Mouse (Mus musculus) macrophage (primary cell): ENCODE results near the gene Rab4a. TPM values are rescaled to one million over a fixed set of nuclear protein-coding genes. Genes with fewer than 3 reads are reported as not detected.

Experiments
- H3K27ac ChIP-seq: fragments of 350-480 bp; formaldehyde crosslinking; 2 replicates; pipeline ENCODE4 v1.9.0; 2021
- H3K36me3 ChIP-seq: fragments of 350-480 bp; formaldehyde crosslinking; 2 replicates; pipeline ENCODE4 v1.9.0; 2021; ENCODE audit errors: inconsistent target
- H3K4me3 ChIP-seq: fragments of 350-480 bp; formaldehyde crosslinking; 2 replicates; pipeline ENCODE4 v1.9.0; 2021; ENCODE audit errors: inconsistent target
- H3K79me2 ChIP-seq: fragments of 350-480 bp; formaldehyde crosslinking; 2 replicates; pipeline ENCODE4 v1.9.0; 2021; ENCODE audit errors: inconsistent target
- WGBS: methylation state at CpG from one replicate; pipeline ENCODE4 v1.1.7; 2026; ENCODE audit warnings: inconsistent platforms; ENCODE audit not compliant: missing documents; 5-methylcytosine and 5-hydroxymethylcytosine counted together
- polyA plus RNA-seq: library from polyadenylated mRNA; stranded (reverse); fragments of 250-400 nt; gene quantifications from 3 replicates; pipeline ENCODE4 v1.2.4, GENCODE M21; 2018; ENCODE audit warnings: inconsistent platforms

Rab4a gene
- polyA plus RNA-seq, 1 experiment from 2014 or later, result 5.6 TPM

GRCm38 (mm10) chr8:123838496-123838895 is 32.7 kb downstream of the Rab4a start:
- WGBS, result 81% methylated on average over 9 of the region's 9 CpGs
- Histone ChIP-seq H3K79me2 (no peaks in the 10 kb centered on the region), H3K36me3 (no peaks in the 10 kb centered on the region), H3K4me3 (no peak overlapping the region), H3K27ac (no peak overlapping the region)

GRCm38 (mm10) chr8:123840578-123841345 is 35.0 kb downstream of the Rab4a start:
- no peak overlapping the region for H3K4me3 ChIP-seq
- no peak overlapping the region for H3K27ac ChIP-seq
- no peaks in the 10 kb centered on the region for H3K36me3 ChIP-seq
- 94% methylated on average over 15 of the region's 15 CpGs for WGBS
- H3K79me2 ChIP-seq, result 0 out of 2 replicates have a peak, but pooled peaks cover under 1% of the 10 kb centered on the region

- peaks cover 12% of the 10 kb centered on the region for H3K79me2 ChIP-seq
- WGBS, result 93% methylated on average over 12 of the region's 12 CpGs
- no peaks in the 10 kb centered on the region for H3K36me3 ChIP-seq
- H3K27ac ChIP-seq, result no peak overlapping the region
- no peak overlapping the region for H3K4me3 ChIP-seq
These were observed 36.3 kb downstream of the Rab4a start for GRCm38 (mm10) chr8:123842086-123842485.

DNA sequence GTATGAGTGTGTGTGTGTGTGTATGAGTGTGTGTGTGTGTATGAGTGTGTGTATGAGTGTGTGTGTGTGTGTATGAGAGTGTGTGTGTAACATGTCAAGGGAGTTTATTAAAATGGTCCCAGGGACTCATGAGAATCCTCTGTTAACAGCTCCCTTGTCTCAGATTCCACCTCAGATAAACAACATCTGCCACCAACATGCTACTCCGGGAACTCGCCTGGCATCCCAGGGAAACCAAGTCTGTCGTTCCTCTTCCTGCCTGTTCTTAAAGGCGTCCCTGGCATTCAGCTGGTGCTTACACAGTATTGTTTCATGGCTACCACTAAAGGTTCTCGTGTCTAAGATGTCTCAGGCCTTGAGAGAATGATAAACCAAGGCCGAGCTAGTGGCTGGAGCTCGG is 38.6 kb downstream of the Rab4a start:
- peaks cover 35% of the 10 kb centered on the region for H3K79me2 ChIP-seq
- H3K27ac ChIP-seq, result no peak overlapping the region
- H3K4me3 ChIP-seq, result no peak overlapping the region
- no peaks in the 10 kb centered on the region for H3K36me3 ChIP-seq
- WGBS, result 92% methylated on average over 7 of the region's 7 CpGs

DNA sequence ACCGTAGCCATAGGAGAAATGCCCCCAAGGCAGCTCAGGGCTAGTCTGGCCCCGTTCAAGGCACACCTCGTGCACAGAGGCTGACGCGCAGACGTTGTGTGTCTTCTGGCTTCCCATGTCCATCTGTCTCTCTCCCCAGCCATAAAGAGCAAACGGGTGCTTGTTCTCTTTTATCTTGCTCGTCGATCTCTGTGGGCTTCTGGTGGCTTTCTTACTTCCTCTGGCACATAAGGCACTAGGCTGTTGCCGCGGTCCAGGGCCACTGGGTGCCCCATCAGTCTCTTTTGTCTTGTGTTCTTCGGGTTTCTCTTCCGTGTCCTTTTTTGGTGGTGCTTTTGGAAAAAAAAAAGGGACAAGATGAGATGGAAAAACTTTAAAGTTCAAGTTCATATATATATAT is 39.3 kb downstream of the Rab4a start:
- H3K4me3 ChIP-seq, result no peak overlapping the region
- peaks cover 43% of the 10 kb centered on the region for H3K79me2 ChIP-seq
- 24% methylated on average over 13 of the region's 13 CpGs for WGBS
- H3K36me3 ChIP-seq, result no peaks in the 10 kb centered on the region
- no peak overlapping the region for H3K27ac ChIP-seq

GRCm38 (mm10) chr8:123845991-123846390 is 40.2 kb downstream of the Rab4a start:
- no peaks in the 10 kb centered on the region for H3K36me3 ChIP-seq
- no peak overlapping the region for H3K27ac ChIP-seq
- H3K79me2 ChIP-seq, result peaks cover 51% of the 10 kb centered on the region
- no peak overlapping the region for H3K4me3 ChIP-seq
- WGBS, result 91% methylated on average over 10 of the region's 10 CpGs

GRCm38 (mm10) chr8:123846509-123846908 is 40.7 kb downstream of the Rab4a start:
- Histone ChIP-seq H3K4me3 (no peak overlapping the region), H3K36me3 (no peaks in the 10 kb centered on the region), H3K79me2 (peaks cover 57% of the 10 kb centered on the region), H3K27ac (no peak overlapping the region)
- 98% methylated on average over 8 of the region's 12 CpGs for WGBS

- Histone ChIP-seq H3K27ac (no peak overlapping the region), H3K4me3 (no peak overlapping the region), H3K79me2 (peaks cover 67% of the 10 kb centered on the region), H3K36me3 (no peaks in the 10 kb centered on the region)
- WGBS, result 77% methylated on average over 3 of the region's 3 CpGs
These were observed 41.8 kb downstream of the Rab4a start for GRCm38 (mm10) chr8:123847546-123847945.

GRCm38 (mm10) chr8:123849352-123849751 is 43.6 kb downstream of the Rab4a start:
- Histone ChIP-seq H3K79me2 (peaks cover 84% of the 10 kb centered on the region), H3K4me3 (no peak overlapping the region), H3K27ac (no peak overlapping the region), H3K36me3 (no peaks in the 10 kb centered on the region)
- WGBS, result 95% methylated on average over 4 of the region's 4 CpGs

- no peaks in the 10 kb centered on the region for H3K36me3 ChIP-seq
- peaks cover 99% of the 10 kb centered on the region for H3K79me2 ChIP-seq
- H3K27ac ChIP-seq, result no peak overlapping the region
- no peak overlapping the region for H3K4me3 ChIP-seq
- WGBS, result 92% methylated on average over 5 of the region's 5 CpGs
These were observed 45.8 kb downstream of the Rab4a start for GRCm38 (mm10) chr8:123851590-123851989.

DNA sequence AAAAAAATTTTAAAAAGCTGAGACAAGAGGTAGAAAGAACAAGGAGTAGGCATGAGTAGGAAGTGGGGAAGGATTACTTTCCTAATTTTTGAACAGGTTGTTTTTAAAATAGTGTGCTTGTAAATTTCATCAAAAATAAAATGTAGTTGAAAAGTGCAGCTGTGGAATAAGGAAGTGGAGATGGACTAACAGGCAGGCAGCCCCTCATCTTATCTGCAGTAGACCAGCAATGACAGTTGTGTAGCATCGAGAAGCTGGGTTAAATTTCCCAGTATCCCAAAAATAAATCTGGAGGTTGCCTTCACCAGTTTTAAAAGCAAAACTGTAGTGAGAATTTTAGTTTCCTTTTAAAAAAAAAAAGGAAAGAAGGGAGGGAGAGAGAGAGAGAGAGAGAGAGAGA is 48.5 kb downstream of the Rab4a start:
- 73% methylated on average over 1 of the region's 1 CpGs for WGBS

DNA sequence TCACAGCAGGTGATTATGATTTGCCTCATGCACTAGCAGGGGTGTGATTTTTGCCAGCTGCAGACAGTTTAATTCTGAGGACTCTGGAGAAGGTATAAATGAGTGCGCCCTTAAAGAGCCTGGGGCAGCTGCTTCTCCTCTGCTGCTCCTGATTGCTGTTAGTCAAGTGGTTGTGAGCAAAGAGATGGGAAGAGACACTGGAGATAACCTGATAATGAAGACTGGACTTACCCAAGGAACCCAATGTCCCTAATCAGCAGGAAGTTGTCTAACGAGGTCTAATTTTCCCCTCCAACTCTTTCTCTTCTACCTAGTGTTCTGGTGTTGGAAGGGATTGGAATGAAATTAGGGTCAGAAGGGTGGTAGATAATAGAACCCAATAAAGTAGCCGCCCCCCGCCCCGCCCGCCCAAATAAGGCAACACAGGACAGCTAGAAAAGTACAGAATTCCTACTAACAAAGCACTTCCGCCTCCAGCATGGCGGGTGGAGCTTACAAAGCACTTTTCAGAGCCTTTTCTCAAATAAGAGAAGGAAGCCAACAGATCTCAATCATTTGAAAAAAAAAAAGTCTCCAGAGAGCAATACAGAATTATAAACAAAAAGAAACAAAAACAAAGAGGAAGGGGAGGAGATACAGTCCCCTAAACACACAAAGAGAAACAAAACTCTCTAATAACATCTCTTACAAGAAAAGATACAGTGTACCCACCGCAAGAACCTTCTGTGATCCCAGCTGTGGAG is 49.1 kb downstream of the Rab4a start:
- Histone ChIP-seq H3K4me3 (no peak overlapping the region), H3K27ac (no peak overlapping the region), H3K79me2 (peaks cover 89% of the 10 kb centered on the region), H3K36me3 (no peaks in the 10 kb centered on the region)
- 96% methylated on average over 9 of the region's 9 CpGs for WGBS

More for the DNA sequence above, 48.5 kb downstream of the Rab4a start:
- Histone ChIP-seq H3K36me3 (no peaks in the 10 kb centered on the region), H3K27ac (no peak overlapping the region), H3K79me2 (peaks cover 95% of the 10 kb centered on the region), H3K4me3 (no peak overlapping the region)

DNA sequence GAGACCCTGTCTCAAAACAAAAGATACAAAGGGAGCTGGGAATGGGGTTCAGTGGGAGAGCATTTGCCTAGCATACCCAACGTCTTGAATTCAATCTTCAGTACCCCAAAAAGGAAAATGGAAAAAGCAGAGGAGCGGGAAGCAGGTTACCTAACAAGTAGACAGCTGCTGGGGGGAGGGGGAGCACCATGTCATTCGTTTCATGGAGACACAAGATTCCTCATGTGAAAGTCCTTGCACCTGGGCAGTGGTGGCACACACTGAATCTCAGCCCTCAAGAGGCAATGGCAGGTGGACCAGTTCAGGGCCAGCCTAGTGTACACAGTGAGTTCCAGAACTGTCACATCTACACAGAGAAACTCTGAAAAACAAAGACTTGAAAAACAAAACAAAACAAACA is 51.6 kb downstream of the Rab4a start:
- peaks cover 64% of the 10 kb centered on the region for H3K79me2 ChIP-seq
- WGBS, result 95% methylated on average over 3 of the region's 3 CpGs
- no peak overlapping the region; the same call in 1 of the 2 replicates for H3K4me3 ChIP-seq
- H3K27ac ChIP-seq, result no peak overlapping the region
- H3K36me3 ChIP-seq, result no peaks in the 10 kb centered on the region

- Histone ChIP-seq H3K27ac (peak overlapping the region; percentile 25), H3K4me3 (peak overlapping the region; percentile 79), H3K36me3 (no peaks in the 10 kb centered on the region), H3K79me2 (peaks cover 53% of the 10 kb centered on the region)
- WGBS, result 1% methylated on average over 17 of the region's 17 CpGs
These were observed 52.8 kb downstream of the Rab4a start for GRCm38 (mm10) chr8:123858574-123858940.

DNA sequence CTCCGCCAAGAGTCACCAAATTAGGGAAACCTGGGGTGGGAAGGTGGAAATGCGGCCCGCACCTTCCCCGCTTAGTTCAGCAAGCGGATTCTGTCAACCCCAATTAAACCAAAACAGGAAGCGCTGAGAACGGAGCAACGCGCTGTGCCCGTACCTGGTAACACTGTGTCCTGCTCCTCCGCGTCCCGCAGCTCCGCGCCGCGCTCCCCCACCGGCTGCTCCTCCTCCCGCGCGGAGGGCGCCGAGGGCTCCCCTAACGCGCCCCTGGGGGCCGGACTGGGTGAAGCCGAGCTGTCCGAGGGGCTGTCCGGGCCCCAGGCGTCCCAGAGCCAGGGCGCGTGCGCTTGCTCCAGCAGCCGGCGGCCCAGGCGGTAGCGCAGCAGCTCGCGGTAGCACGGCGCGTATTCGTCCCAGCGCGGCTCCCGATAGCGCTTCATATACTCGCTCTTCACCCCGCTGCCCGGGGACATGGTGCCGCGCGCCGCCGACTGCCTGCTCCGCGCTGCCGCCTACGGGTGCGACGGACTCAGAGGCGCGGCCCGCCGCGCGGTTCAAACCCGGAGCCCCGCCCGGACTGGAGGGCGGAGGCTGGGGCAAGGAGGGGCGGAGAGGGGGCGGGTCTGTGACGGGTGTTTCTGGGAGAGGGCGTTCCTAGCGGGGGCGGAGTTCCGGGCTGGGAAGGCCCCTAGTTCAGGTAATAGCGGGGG is 53.3 kb downstream of the Rab4a start:
- peak overlapping the region; percentile 25 for H3K27ac ChIP-seq
- under 1% methylated on average over 74 of the region's 79 CpGs for WGBS
- H3K4me3 ChIP-seq, result peak overlapping the region; percentile 79
- peaks cover 48% of the 10 kb centered on the region for H3K79me2 ChIP-seq
- no peaks in the 10 kb centered on the region for H3K36me3 ChIP-seq
